ENCODE assay signal across 12 mouse cellular contexts in genomic region chr3:101590380-101590779, GRCm38 (mm10).
"Had no signal": no experiment of that assay in that cellular context is flagged by ENCODE, and none has a peak within 500 bp of the region (broad histone marks: within the 10 kb centered on the region; RNA-seq: fewer than 3 reads in every experiment).

No protein-coding gene starts in this region.

- ATAC-seq: lung, postnatal 0 days; midbrain, embryonic 13.5 days had no signal

- DNase-seq: kidney, postnatal 4 days; left cerebral cortex, postnatal 4 days; lung, adult 2 months; lung, postnatal 36 days; right cerebral cortex, postnatal 14 days; thymus, adult 2 months; thymus, postnatal 25 days had no signal

- H3K9ac ChIP-seq: liver, embryonic 15.5 days; midbrain, embryonic 13.5 days; stomach, embryonic 15.5 days had no signal

- H3K27ac ChIP-seq: liver, embryonic 15.5 days; midbrain, embryonic 13.5 days; stomach, embryonic 15.5 days had no signal

- H3K4me2 ChIP-seq: liver, embryonic 11.5 days; liver, embryonic 15.5 days; midbrain, embryonic 13.5 days; stomach, embryonic 15.5 days had no signal

- H3K4me1 ChIP-seq: liver, embryonic 15.5 days; stomach, embryonic 15.5 days had no signal

- H3K27me3 ChIP-seq: liver, embryonic 15.5 days; stomach, embryonic 15.5 days had no signal

- H3K4me3 ChIP-seq: liver, embryonic 15.5 days; midbrain, embryonic 13.5 days; stomach, embryonic 15.5 days had no signal

- H3K9me3 ChIP-seq: liver, embryonic 15.5 days; midbrain, embryonic 13.5 days; stomach, embryonic 15.5 days had no signal
